Mouse (Mus musculus): Measurements from ENCODE around the gene Gm21188.
"Not testable (repeated sequence)": the region's sequence is repeated elsewhere in the genome, so short reads cannot be mapped to it uniquely, and the experiment has no call there.

Gm21188 gene

DNA sequence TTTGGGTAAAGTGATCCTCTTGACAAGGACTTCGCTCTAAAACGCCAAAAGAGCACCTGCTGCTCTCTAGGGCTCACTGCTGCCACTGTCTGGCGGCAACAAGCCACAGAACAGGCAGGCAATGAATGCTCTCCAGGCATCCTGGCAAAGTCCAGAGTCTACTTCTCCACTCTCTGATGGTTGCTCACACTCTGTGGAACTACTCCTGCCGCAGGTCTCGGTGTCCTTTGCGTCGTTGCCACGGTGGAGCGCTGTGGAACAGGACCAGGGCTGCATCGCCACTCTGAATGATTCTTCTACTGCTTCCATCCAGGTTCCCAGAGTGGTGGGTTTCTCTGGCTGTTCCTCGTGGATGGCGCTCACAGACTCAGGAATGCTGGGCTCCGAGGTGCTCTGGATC, 25.6 kb downstream of the Gm21188 start:
- not testable (repeated sequence) for DNase-seq (ENCODE audit: low read depth)

DNA sequence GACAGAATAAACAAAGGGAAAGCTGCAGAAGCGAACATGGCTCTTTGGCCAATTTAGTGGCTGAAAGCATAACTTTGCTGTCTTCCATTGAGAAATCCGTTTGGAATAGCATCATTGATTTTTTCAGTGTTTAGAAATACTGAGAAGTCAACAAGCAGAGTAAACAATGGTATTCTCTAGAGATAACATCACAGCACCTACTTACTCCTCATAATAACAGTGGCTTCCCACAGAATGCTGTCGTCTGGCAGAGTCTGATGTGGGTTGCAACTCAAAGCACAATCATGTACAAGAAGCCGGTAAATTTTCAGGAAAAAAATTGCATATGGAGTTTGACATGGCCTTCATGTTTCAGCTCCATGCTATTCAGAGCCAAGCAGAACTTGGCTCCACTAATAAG, 26.4 kb downstream of the Gm21188 start:
- not testable (repeated sequence) for DNase-seq (ENCODE audit: low read depth)

DNA sequence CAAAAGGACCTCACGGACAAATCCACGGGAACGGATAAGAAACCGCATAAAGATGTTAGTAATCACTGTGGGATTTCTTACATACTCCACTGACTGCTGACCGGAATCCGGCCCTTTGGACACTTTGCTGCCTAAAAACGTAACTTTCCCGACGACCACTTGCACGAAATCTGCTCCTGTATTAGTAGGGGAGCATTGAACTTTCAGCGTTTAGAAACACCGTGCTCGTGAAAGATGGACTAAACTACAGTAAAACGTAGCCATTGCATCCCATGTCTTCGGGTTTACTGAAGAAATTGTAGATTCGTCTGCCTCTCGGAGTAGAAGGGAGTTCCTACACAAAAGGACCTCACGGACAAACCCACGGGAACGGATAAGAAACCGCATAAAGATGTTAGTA, 27.0 kb downstream of the Gm21188 start:
- DNase-seq (ENCODE audit: low read depth), result not testable (repeated sequence)

GRCm38 (mm10) chr13:120024581-120024980, 27.4 kb downstream of the Gm21188 start:
- DNase-seq (ENCODE audit: low read depth), result not testable (repeated sequence)

DNA sequence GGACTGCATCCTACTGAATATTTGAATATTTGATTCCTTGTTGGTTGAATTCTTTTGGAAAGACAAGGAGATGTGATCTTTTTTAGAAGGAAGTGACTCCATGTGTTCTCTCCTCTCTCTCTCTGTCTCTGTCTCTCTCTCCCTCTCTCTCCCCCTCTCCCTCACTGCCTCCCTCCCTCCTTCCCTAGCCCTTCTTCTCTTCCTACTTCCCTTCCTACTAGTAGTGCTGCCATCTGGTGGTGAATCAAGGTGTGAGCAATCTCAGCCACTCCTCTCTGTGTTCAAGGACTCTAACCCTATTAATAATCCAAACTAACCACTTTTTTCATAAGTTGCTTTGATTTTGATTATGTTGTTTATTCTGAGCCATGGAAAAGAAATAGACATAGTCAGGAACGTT, 30.5 kb downstream of the Gm21188 start:
- not testable (repeated sequence) for DNase-seq (ENCODE audit: low read depth)

DNA sequence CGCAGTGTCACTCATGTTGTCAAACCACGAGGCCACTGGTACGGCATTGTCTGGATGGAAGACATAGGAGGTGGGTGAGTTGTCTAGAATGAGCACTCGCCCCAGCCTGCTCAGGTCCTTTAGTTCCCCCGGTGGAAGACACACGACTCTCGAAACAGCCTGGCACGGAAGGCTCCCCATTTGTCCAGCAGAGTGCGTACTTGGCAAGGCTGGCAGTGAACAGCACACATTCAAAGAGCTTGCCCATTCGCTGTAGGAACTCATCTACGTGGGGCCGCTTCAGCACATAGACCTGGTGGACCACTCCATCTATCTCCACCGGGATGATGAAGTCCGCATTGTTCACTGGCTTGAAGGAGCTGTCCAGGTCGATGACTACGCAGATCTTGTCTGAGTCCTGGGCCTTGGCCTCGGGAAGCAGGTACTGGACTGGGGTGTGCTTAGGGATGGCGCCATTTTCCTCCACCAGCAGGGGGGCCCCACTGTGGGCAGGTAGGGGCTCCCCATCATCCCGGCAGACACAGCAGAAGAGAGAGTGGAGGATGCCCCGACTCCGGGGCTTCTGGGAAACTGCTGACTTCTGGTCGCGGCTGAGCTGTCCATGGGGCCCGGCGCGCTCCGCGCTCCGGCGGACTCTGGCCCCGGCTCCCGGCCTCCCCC, 36.5 kb downstream of the Gm21188 start:
- not testable (repeated sequence) for DNase-seq (ENCODE audit: low read depth)

- not testable (repeated sequence) for DNase-seq (ENCODE audit: low read depth)
Observed at GRCm38 (mm10) chr13:120013962-120014361, 38.0 kb downstream of the Gm21188 start.

DNA sequence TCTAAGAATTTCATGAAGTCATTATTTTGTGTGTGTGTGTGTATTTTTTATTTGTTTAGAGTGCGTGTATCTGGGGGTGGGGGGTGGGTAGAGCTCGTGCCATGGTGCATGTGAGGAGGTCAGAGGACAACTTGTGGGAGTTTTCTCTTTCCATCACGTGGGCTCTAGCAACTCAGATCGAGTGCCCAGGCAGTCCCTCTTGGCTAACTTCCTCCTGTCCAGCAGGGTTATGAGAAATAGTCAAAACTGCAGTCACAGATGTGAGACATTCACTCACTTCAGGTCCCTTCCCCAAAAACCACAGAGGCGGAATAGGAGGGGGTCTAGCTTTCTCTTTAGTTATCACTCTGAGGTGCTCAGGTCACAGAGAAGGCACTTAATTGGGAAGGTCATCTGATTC, 38.5 kb downstream of the Gm21188 start:
- DNase-seq (ENCODE audit: low read depth), result not testable (repeated sequence)

DNA sequence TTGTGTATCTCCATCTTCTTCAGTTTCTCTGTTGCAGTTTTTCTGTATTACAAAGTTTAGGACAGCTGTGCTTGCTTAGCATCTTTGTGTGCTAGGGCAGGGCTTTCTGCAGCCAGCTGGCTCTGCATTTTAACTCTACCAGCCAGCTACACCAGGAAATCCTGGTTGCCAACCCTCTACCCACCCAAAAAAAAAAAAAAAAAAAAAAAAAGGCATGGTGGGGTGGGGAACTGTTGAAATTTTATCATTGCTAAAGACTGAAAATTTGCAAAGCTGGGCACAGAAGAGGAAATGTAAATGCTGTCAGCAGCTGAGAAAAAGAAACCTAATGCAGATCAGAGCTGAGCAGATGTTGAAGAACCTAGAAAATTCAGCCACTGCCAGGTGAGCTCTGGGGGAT, 41.9 kb downstream of the Gm21188 start:
- not testable (repeated sequence) for DNase-seq (ENCODE audit: low read depth)

DNA sequence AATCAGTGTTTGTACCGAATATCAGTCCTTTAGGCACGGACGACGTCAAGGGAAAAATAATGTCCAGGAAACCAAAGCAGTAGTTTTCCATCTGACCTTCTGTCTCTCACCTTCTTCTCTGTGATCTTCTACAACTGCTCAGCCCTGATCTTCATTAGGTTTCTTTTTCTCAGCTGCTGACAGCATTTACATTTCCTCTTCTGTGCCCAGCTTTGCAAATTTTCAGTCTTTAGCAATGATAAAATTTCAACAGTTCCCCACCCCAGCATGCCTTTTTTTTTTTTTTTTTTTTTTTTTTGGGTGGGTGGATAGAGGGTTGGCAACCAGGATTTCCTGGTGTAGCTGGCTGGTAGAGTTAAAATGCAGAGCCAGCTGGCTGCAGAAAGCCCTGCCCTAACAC, 52.8 kb downstream of the Gm21188 start:
- not testable (repeated sequence) for DNase-seq (ENCODE audit: low read depth)

GRCm38 (mm10) chr13:119998442-119999086, 53.4 kb downstream of the Gm21188 start:
- DNase-seq (ENCODE audit: low read depth), result not testable (repeated sequence)

DNA sequence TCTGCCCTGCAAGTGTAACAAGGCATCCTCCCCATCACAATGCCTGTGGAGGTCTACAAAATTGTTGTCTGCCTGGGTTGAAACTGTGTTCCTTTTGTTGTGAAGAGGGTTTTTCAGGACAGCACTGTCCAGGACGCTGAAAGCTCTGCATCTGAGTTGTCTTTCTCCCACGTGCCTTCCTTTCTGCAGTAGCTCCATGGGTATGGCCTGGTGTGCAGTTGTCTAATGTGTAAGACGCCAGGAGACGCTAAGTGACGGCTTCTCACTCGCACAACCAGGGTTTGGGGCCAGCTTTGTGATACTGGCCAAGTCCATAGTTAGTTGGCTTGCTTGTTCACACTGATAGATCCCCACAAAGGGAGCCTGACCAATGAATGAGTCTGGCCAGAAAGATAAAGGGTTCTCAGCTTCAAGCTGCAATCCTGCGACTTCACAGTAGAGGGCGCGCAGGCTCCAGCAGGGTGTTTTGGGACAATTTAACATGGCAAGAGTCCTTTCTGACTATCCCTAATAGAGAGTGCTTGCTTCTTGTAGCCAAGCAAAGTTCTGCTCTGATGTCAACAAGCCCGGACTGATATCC, 60.0 kb downstream of the Gm21188 start:
- not testable (repeated sequence) for DNase-seq (ENCODE audit: low read depth)

DNA sequence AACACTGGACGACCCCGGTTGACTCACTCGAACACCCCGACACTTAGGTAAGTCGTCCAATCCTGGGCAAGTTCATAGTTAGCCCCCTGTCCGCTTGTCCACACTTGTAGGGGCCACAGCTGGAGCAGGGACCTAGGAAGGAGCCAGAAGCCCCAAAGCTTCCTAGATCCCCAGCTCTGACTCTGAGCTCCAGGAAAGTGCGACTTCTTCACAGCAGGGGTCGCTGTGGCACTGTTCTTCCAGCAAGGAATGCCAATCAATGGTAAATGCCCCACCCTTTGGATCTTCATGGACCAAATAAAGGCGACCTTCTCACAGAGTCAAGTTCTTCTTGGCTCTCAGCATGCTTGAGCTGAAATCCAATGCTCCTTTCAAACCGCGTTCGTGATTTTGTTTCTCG, 60.7 kb downstream of the Gm21188 start:
- DNase-seq (ENCODE audit: low read depth), result not testable (repeated sequence)

Measured in c-Kit-positive CD71-positive TER-119-negative erythroid progenitor cells, embryonic 14.5 days (primary cell).